In the genomic region with DNA sequence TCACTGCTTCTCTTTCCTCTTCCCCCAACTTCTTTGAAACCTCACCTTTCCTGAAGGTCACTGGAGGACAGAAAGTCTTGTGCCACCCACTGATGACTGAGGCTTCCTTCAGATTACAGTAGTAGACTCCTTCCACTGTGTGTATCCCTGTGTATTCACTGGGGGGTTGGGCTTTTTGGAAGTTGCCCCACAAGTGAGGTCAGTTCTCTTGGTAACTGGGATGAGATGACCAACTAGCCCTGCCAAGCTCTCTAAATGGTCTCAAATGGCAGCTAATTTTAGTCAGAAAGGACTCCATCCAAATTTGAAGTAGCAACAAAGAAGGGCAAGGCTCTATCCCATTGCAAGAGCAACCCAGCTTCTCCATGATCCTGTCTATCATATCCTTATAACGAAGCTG, we compare ENCODE assay signal across 23 mouse cellular contexts.
DNase-seq lines count a peak whose midpoint lies in the region; TF ChIP-seq lines count a peak whose summit lies in the region.
"Had no signal": no experiment of that assay in that cellular context is flagged by ENCODE, and none has a peak within 500 bp of the region (broad histone marks: within the 10 kb centered on the region; RNA-seq: fewer than 3 reads in every experiment).

No protein-coding gene starts in this region.

- DNase-seq in heart, adult 2 months = peak; percentile 39 to 58
- no peak for DNase-seq in heart, postnatal 4 days
- peak; percentile 84 to 85 for DNase-seq in gastrocnemius, adult 8-10 months (ENCODE audit: low spot score in 2 of 2)
- DNase-seq in gastrocnemius, postnatal 36 days = peak; percentile 53 to 67
- DNase-seq in heart, postnatal 36 days = peak; percentile 27 to 28
- no peak for DNase-seq in left cerebral cortex, postnatal 25 days (ENCODE audit: low spot score in 2 of 2)
- no peak for DNase-seq in cerebellum, postnatal 36 days
- DNase-seq: adrenal gland, adult 2 months; adrenal gland, postnatal 36 days; cerebellum, adult 2 months; kidney, adult 9 months; kidney, postnatal 10 days; layer of hippocampus, adult 9-11 months; liver; lung, embryonic 14.5 days; right cerebral cortex, adult 18-20 months; thymus, adult 18-20 months; thymus, postnatal 25 days had no signal

- no peak for TF ChIP-seq EP300 in heart, adult 2 months (IDR thresholded peaks at IDR 0.05; ENCODE audit: insufficient read depth, low read depth, low read length)

- H3K9ac ChIP-seq in heart, adult 2 months (ENCODE audit: low read depth, low read length) = no peak overlapping the region
- H3K9ac ChIP-seq: embryonic facial prominence, embryonic 13.5 days; hindbrain, embryonic 14.5 days; liver, embryonic 14.5 days; lung, embryonic 14.5 days had no signal

- WGBS in heart, adult 2 months = 58% methylated on average over 1 of the region's 1 CpGs

- TF ChIP-seq POLR2A in heart, adult 2 months (IDR thresholded peaks at IDR 0.05; ENCODE audit: insufficient read depth, low read depth, low read length) = no peak

- peaks cover 2% of the 10 kb centered on the region; the same call in 1 of the 2 replicates for H3K4me1 ChIP-seq in heart, adult 2 months (ENCODE audit: control insufficient read depth, insufficient read depth, low read length)
- H3K4me1 ChIP-seq: embryonic facial prominence, embryonic 13.5 days; forebrain, embryonic 10.5 days had no signal

- no peak overlapping the region for H3K4me3 ChIP-seq in heart, adult 2 months
- H3K4me3 ChIP-seq: embryonic facial prominence, embryonic 13.5 days; forebrain, embryonic 10.5 days had no signal

- H3K27ac ChIP-seq in heart, adult 2 months = no peak overlapping the region
- H3K27ac ChIP-seq: embryonic facial prominence, embryonic 13.5 days; forebrain, embryonic 10.5 days; hindbrain, embryonic 14.5 days; liver, embryonic 14.5 days; stomach, postnatal 0 days had no signal

- no peak for TF ChIP-seq CTCF in heart, adult 2 months (IDR thresholded peaks at IDR 0.05)

- intact Hi-C loops in heart, adult 2 months (cut with DNase I) = no loop called here
- intact Hi-C loops in gastrocnemius, postnatal 36 days (cut with DNase I) = no loop called here
- intact Hi-C loops in heart, postnatal 36 days (cut with DNase I) = no loop called here
- intact Hi-C loops in left cerebral cortex, postnatal 25 days (cut with DNase I) = no loop called here

- H3K27me3 ChIP-seq in heart, adult 2 months (ENCODE audit: control insufficient read depth, insufficient read depth, low read length) = no peaks in the 10 kb centered on the region
- H3K27me3 ChIP-seq: embryonic facial prominence, embryonic 13.5 days had no signal

- H3K36me3 ChIP-seq in heart, adult 2 months (ENCODE audit: control insufficient read depth, insufficient read depth, low read length) = no peaks in the 10 kb centered on the region
- H3K36me3 ChIP-seq: embryonic facial prominence, embryonic 13.5 days; forebrain, embryonic 10.5 days had no signal

- no peaks in the 10 kb centered on the region for H3K79me2 ChIP-seq in heart, adult 2 months (replicated peaks; ENCODE audit: control insufficient read depth, insufficient read depth, low read length)

Comparison
In these comparisons a context has a peak if more than half of its experiments do, and no peak if none do; other contexts are left out.
1. DNase-seq: peak in heart, adult 2 months (2 of 2), gastrocnemius, adult 8-10 months (2 of 2), gastrocnemius, postnatal 36 days (2 of 2) and heart, postnatal 36 days (2 of 2); none in heart, postnatal 4 days (single experiment), left cerebral cortex, postnatal 25 days (0 of 2) and cerebellum, postnatal 36 days (0 of 2).